Mouse (Mus musculus) cerebellum, postnatal 4 days (tissue): Measurements from ENCODE around the gene Cd209g.
A peak's percentile ranks its signal among the peaks of the same experiment; 100 is the strongest.
"Not testable (repeated sequence)": the region's sequence is repeated elsewhere in the genome, so short reads cannot be mapped to it uniquely, and the experiment has no call there.

Experiments used
- DNase-seq, 2 experiments: peaks; one replicate each; pipeline ENCODE4 v3.0.0; 2022; ENCODE audit warnings: low spot score in 2 of 2, mixed read lengths in 1 of 2

The Cd209g gene

DNA sequence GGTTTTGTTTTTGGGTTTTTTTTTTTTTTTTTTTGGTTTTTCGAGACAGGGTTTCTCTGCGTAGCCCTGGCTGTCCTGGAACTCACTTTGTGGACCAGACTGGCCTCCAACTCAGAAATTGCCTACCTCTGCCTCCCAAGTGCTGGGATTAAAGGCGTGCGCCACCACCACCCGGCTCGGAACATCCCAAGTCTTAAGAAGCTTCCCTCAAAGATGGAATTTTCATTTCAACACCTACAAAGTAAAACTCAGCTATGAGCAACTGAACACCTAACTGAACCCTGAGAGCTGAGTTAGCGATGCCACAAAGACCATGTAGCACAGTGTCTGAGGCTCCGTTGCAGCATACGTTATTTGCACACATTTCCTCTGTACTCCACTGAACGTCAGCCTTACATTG, at the start of gene Cd209g:
Cd209g (plus strand) TSS at position 301 of the 400 bp plus-strand sequence.
- DNase-seq = no peak

DNA sequence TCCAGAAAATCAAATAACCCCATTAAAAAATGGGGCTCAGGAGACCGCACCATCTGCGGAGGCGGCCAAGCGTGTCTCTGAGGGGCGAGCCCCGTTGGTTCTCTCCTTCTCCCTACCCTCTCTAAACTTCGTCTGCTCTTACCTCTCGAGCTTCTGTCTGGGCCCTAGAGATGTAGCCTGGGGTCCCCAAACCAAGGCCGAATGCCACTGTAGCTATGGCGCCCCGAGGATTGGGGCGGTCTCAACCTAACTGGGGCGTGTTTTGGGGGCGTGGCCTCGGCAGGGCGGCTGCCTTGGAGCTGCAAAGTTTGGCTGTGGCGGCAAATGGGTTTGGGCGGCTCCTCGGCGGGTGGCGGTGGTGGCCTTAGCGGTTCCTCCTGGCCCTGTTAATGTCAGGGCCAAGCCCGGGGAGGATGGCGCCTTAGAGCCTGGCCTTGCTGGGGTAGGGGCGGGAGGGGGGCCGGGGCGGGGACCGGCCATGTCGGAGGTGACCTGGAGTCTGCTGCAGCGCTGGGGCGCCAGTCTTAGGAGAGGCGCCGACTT, 46.6 kb upstream of the Cd209g start:
- DNase-seq = peak in 1 of 2 experiments; percentile 1

DNA sequence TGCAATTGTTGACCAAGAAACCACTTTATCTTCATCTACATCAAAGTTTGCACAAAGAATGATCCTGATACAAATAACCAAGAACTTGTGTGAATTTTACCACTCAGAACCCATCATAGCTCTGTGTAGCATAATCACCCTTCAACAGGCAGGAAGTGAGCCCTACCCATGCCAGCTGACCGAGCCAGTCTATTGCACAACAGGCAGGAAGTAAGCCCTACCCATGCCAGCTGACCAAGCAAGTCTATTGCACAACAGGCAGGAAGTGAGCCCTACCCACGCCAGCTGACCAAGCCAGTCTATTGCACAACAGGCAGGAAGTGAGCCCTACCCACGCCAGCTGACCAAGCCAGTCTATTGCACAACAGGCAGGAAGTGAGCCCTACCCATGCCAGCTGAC, 45.4 kb upstream of the Cd209g start:
- DNase-seq = not testable (repeated sequence)

DNA sequence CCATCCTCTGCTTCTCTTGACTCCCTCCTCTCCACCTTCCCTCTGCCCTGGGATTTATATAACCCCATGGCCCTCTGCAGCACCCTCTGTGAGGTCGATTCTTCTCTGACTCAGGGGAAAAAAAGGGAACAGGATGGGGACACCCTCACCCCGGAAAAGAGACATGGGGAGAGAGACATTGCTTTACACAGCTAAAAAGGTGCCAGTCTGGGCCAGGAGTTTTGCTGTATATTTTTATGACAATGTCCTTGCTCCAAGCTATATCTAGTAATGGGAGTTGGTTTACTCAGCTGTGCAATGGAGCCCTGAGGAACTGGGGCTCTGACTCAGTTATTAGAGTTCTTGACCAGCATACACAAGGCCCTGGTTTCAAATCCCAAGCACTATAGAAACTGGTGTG, 28.2 kb upstream of the Cd209g start, which contains the start of gene Cd209f:
Cd209f (minus strand) TSS at position 101 of the 400 bp plus-strand sequence.
- DNase-seq = not testable (repeated sequence)

DNA sequence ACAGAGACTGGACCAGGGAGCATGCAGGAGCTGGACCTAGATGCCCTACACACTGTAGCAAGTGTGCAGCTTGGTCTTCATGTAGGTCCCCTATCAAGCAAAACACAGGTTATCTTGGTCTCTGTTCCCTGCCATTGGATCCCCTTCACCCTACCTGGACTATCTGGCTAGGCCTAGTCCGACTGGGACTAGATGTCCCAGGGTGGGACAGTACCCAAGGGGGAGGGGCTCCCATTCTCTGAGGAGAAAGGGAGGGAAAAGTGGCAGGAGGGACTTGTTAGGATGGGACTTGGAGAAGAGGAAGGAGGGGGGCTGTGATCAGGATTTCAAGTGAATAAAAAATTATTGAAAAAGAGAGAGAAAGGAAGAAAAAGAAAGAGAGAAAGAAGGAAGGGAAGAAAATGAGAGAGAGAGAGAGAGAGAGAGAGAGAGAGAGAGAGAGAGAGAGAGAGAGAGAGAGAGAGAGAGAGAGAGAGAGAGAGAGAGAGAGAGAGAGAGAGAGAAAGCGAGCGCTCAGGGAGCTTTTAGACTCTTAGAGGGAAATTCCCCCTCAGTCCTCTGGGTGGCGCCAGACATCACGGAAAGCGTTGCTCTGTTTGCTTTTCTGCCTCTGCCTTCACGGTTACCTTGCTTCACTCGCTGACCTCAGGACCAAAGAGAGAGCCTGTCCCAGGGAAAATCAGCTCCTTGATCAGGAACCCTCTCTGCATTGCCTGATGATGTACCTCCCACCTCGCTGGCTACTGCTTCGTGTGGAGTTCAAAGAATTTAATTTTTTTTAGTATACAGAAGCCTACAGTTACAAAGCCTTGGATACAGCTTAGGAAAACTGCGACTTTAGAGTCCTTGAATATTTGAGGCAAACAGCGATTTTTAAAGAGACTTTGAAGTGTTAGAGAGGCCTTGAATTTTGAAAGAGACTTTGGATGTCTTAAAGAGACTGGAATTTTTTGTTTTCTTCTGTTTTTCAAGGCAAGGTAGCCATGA, 6.1 kb downstream of the Cd209g start:
- DNase-seq = peak; percentile 69 to 83

DNA sequence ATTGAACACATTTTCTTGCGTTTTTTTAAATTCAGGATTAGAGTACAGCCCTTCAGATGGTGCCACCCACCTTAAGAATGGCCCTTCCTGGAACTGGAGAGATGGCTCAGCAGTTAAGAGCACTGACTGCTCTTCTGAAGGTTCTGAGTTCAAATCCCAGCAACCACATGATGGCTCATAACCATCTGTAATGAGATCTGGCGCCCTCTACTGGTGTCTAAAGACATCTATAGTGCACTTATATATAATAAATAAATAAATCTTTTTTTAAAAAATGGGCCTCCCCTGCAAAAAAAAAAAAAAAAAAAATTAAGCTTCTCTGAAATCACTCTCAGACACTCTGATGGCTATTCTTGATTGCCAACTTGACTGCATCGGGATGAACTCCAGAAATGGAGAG, 7.8 kb downstream of the Cd209g start:
- no peak for DNase-seq

DNA sequence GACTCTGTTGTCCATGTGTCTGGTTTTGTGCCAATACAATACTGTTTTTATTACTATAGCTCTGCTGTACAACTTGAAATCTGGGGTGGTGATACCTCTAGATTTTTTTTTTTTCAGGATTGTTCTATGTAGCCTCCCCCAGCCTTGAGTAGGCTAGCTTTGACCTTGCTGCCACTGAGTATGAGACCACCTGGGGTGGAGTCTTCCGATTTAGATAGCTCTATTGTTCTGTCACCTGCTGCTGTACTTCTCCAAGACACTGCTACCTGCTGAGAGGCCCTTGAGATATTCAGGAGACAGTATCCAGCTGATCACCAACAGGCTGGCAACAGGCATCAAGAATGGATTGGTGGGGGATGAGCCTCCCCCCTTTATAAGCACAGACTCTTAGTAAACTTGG, 13.4 kb downstream of the Cd209g start:
- no peak for DNase-seq

DNA sequence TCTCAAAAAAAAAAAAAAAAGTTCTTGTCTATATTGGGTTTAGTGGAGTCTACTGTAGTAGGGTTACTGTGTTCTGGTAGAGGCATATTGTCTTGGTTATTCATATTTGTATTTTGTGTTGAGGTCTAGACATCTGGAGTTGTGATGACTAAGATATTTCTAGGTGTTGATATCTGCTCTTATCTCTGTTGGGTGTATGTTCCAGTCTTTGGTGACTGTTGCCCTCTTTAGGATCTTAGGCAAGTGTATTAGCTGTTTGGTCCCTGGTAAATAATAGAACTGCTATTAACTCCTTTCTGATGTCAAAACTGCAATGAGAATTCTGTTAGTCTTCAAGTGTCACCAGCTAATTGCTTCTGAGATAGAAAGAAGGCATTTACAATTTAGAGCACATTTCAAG, 21.0 kb downstream of the Cd209g start:
- DNase-seq = no peak

DNA sequence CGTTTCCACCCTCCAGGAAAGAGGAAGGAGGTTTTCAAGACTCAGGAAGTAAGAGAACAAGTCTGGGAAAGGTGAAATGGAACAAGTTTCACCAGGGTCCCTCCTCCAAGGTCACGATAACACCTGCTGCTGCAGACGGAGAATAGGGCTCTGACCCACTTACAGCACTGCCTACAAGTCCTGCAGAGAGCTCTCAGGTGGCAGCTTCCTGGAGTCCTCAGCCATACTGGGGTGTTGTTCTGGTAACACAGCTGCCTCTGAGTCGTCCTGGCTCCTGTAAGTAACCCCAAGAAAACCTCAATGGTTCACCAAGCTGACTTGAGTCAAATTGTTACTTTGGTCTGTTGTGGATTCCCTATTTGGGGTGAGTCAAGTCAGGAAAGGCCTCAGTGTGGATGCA, 28.9 kb downstream of the Cd209g start:
- no peak for DNase-seq

DNA sequence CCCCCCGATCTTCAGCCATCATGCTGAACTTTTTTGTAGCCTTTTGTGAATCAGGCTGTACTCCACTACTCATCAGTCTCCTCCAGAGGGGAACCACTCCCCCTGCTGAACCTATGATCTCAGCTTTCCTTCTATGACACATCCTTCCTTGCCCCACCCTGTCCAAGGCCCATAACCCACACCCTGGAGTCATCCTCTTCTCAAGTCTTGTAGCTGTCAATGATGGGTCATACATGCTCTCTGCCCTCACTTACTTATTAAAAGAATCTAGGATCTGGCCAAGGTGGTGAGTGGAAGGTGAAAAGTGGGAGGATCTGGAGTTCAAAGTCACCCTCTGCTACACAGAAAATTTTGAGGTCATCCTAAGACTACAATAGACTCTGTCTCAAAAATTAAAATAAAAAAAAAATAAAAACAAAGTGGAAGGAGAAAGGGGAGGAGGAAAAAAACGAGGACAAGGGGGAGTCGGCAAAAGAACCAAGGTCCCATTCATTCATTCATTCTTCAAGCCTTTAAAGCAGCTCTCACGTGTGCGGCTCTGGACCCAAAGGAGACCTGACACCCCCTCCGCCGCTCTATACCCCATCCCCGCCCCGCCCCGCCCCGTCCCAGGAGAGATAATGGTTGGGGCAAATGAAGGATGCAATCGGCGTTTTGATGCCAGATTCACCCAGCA, 31.4 kb downstream of the Cd209g start:
- DNase-seq = no peak

DNA sequence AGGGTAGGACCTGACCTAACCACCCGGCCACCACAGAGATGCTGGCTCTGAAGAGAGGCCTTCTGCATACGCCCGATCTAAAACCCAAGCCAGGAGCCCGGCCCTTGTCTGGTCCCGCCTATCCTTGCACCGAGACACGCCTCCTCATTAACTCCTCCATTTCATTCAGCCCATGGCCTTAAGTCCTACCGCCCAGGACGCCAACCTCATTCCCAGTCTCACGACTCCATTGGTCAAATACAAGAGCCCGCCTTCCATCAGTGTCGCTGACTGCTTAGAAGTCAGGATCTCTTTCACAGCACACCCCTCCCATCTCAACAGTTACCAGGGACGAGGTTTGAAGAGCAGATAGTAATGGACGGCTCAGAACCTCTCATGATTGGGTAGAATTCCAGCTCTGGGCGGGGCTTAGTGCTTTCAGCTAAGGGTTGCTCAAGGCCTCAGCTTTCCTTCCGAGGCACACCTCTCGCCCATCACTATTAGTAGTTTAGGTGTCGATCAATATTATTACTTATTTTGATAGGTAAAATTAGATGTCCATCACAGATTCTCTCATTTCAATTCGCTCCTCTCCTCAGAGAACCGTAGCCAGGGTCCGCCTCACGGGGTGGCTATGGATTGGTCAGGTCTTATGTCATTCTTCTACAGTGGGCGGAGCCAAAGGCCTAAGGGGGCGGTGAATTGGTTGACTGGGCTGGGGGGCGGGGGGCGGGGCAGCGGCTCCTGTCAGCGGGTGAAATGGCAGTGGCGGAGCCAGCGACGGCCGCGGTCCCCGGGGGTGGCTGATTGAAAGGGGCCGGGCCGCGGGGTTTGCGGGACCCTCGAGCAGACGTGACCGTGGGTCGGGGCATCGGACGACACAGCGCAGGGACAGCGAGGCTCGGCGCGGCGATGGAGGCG, 32.2 kb downstream of the Cd209g start, which contains the start of gene Evi5l:
Evi5l (plus strand) TSS at position 716 of the 900 bp plus-strand sequence.
- DNase-seq = peak; percentile 99

DNA sequence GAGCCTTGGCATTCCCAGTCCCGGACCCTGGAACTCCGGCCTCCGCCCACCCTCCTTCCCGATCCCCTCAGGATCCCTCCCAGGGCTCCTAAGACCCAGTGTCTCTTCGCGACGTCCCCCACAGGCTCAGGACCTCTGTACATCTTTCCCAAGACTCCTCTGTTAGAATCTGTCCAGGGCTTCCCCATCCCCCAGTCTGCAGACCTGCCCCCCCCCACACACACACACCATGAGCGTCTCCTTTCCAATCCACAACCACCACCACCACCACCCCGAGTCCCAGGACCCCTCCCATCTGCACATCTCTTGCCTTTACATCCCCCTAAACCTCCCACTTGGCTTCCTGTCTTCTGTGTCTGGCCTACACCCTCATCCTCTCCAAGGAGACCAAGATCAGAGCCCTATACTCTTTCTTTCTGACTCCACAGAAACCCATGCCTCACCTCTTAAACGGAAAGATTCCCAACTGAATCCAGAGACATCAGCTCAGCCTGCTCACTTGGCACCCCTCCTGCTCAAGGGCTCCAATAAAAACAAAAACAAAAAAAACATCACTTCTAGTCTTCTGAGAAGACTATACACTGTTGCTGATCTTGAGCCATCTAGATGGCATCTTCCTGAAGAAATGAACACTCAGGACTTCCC, 33.1 kb downstream of the Cd209g start:
- no peak for DNase-seq

DNA sequence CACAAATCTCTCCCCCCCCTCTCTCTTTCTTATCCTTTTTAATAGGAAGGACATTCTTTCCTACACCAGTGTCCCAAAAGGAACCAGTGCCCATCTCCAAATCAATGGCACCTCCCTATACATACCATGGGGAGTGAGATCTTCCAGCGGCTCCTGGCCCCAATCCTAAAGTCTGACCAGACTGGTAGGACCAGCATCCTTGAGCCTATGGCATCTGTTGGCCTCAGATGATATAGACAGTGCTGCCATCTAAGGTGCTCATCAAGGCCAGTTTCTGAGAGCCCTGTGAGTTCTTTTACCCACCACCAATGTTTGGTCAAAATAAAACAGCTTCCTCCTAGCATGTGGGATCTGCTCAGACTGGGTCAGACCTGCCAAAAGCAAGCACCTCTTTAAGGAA, 34.0 kb downstream of the Cd209g start:
- DNase-seq = no peak

DNA sequence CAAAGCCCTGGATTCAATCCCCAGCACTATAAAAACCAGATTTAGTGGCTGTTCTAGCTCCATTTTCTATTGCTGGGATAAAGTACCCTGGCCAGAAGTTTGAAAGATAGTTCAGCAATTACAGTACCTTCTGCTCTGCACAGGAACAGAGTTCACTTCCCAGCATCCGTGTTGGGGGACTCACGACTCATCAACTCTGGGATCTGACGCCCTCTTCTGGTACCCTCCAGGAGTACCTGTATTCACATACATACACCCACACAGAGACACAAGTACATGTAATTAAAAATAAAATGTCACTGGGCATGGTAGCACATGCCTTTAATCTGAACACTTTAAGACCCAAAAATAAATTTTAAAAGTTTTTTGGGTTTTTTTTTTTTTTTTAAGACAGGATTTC, 38.6 kb downstream of the Cd209g start:
- no peak for DNase-seq

DNA sequence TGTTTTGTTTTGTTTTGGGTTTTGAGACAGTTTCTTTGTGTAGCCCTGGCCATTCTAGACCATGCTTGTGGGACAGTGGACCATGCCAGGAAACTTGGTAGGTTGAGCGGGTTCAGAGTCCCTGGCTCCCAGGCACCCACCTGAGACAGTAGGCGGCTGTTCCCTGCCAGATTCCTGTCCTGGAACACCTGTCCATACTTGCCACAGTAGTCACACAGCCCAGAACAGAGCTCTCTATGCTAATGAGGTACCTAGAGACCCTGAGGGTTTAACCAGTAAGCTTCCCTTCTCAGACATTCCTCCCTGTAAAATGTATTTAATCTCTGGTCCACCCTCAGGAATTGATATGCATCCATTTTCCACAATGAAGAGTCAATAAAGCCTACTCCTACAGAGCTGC, 40.1 kb downstream of the Cd209g start:
- DNase-seq = no peak

DNA sequence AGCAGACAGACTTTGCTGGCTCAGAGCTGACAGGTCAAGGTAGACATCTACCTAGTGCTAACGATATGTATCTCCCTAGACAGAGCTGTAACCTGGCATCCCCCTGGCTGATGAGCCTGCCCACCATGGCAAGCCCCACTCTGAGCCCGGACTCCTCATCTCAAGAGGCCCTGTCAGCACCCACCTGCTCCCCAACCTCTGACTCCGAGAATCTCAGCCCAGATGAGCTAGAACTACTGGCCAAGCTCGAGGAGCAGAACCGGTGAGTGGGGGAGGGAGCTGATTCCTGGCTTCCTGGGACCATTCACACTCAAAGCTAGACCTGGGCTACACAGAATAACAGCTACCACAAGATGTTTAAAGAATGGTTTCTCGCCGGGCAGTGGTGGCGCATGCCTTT, 49.5 kb downstream of the Cd209g start:
- DNase-seq = no peak

DNA sequence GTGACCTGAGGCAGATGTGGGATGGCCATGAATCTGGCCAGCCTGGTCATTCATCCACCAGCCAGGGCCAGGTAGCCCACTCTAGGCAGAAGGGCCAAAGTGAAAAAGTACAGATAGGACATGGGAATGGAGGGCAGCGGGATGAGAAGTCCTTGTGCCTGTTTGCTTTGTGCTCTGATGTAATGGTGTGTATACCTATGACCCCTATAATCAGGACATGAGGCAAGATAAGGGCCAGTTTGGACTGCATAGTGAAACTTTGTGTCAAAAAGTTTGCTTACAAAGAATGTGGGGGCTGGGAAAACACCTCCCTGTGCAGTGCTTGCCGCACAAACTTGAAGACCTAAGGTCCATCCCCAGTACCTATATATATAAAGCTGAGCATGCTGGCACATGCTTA, 52.3 kb downstream of the Cd209g start:
- DNase-seq = no peak
